Mouse (Mus musculus): ENCODE measurements around the gene Sync. TPM values are rescaled to one million over a fixed set of nuclear protein-coding genes. Genes with fewer than 3 reads are reported as not detected.

Gene Sync
- polyA plus RNA-seq, 1 experiment from 2014 or later, result 0.25 TPM

DNA sequence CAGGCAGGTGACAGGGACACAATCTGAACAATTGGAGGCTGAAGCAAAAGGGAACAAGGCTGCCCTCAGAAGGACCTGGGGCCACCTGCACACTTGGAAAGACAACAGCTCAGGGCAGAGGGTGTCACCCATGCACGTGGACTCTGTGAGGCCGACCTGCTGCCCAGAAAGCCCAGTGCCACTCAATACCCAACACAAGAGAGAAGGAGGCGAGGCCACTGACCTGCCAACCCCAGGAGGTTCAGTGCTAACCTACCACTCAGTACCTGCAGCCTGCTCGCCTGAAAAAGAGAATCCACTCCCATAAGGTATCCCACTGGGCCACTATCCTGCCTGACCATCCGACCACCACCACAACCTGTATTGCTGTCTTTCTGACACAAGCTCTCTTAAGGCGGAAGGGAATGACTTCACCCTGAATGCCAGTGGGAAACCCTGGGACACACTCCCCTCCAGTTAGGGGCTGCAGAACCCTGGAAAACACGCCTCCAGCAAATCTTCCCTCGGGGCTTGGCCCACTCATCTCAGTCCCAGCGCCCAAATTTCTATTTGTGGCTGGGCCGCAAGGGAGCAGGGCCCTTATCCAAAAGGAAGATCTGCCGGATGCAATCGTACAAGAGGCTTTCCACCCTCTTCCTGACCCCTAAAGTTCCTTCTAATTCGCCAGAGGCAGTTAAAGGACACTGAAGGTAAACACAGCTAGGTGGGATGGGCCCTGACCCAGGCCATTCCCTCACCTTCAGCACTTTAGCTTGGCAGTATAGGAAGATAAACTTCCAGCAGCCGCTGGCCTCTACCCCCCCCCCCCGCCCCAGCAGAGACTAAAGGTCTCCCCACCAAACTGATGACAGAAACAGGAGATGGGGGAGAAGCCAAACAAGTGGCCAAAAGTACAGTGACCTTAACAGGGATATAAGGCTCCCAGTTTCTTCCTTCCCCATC is 40.8 kb upstream of the Sync start:
- H3K4me1 ChIP-seq (ENCODE audit: control insufficient read depth, insufficient read depth, low read length), result peaks cover 2% of the 10 kb centered on the region; the same call in 1 of the 2 replicates
- H3K27me3 ChIP-seq (ENCODE audit: control insufficient read depth, insufficient read depth, low read length), result peaks cover 44% of the 10 kb centered on the region
- DNase-seq (ENCODE audit: low spot score), result no peak
- H3K4me2 ChIP-seq (ENCODE audit: low read depth, low read length), result no peak overlapping the region
- no peaks in the 10 kb centered on the region for H3K9me3 ChIP-seq (replicated peaks; ENCODE audit: control insufficient read depth, low read length)
- no peaks in the 10 kb centered on the region for H3K36me3 ChIP-seq (replicated peaks; ENCODE audit: control insufficient read depth, insufficient read depth, low read depth, low read length)
- no peak overlapping the region for H3K9ac ChIP-seq (replicated peaks; ENCODE audit: low read length)
- WGBS, result 34% methylated on average over 15 of the region's 15 CpGs
- H3K27ac ChIP-seq (replicated peaks; ENCODE audit: low read depth, low read length), result no peak overlapping the region
- no peak overlapping the region for H3K4me3 ChIP-seq (ENCODE audit: low read depth, low read length)
- ATAC-seq (replicated peaks; ENCODE audit: insufficient number of reproducible peaks, low FRiP score, low TSS enrichment, low read depth), result no peak

DNA sequence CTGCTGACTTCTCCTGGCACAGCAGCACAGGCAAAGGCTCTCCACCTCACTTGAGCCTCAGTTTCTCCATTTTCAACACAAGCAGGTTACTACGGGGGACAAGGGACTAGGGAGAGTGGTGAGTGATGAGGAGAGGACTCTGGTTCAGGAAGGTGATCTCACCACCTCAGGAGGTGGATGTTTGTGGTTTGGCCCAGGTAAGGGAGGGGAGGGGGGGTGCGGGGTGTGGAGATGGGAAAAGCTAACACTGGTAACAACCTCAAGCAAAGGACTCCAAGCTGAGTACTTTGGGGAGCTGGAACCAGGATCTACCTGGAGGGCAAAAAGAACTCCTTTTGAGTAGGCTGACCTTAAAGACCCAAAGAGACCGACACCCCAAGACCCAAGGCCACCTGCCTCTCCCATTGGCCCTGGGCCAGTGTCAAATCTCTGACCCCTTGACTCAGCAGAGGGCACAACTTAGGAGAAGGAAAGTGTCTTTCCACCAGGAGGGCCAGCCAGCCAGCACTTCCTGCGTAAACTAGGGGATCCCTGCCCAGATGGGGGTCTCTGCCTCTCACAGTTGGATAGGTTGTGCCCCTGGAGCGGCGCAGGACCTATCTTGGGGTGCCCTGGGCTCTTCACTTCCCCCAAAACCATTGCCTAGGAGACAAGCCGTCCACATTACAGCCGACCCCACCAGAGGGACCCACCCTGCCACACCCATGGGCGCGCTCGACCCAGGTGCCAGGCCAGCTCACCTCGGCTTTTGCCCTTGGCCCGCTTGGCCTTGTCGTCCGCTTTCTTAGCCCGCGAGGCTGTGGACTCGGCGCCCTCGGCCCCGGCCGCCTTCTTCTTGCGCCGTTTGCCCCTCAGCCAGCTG is 39.8 kb upstream of the Sync start:
- Histone ChIP-seq H3K4me3 (ENCODE audit: low read depth, low read length) (peak overlapping the region; percentile 53), H3K9ac (replicated peaks; ENCODE audit: low read length) (peak overlapping the region; percentile 61), H3K9me3 (replicated peaks; ENCODE audit: control insufficient read depth, low read length) (no peaks in the 10 kb centered on the region), H3K27me3 (ENCODE audit: control insufficient read depth, insufficient read depth, low read length) (peaks cover 46% of the 10 kb centered on the region), H3K4me1 (ENCODE audit: control insufficient read depth, insufficient read depth, low read length) (no peaks in the 10 kb centered on the region; the same call in 1 of the 2 replicates), H3K4me2 (ENCODE audit: low read depth, low read length) (peak overlapping the region; percentile 98), H3K36me3 (replicated peaks; ENCODE audit: control insufficient read depth, insufficient read depth, low read depth, low read length) (no peaks in the 10 kb centered on the region), H3K27ac (replicated peaks; ENCODE audit: low read depth, low read length) (no peak overlapping the region)
- no peak for ATAC-seq (replicated peaks; ENCODE audit: insufficient number of reproducible peaks, low FRiP score, low TSS enrichment, low read depth)
- DNase-seq (ENCODE audit: low spot score), result no peak
- WGBS, result 8% methylated on average over 23 of the region's 24 CpGs

DNA sequence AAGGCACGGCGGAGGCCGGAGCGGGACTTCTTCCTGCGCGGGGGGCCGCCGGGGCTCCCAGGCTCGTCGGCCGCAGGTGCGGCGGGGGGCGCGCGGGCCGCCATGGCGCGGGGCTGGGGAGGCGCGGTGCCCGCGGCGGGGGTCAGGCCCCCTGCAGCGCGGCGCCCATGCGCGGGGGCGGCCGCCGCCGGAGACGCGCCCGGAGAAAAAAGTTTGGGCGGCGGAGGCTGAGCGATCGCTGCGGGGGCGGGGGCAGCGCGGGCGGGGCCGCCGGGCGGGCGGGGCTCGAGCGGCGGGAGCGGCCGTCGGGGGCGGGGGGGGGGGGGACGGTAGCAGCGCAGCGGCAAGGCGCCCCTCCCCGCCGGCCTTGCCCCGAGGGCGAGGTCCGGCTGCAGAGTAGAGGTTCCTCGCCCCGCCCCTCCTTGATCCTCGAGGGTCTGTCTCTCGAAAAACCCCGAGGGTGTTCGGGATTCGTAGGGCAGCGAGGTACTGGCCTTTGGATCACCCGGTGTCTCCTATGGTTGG is 39.1 kb upstream of the Sync start:
- Histone ChIP-seq H3K9ac (replicated peaks; ENCODE audit: low read length) (peak overlapping the region; percentile 61), H3K27ac (replicated peaks; ENCODE audit: low read depth, low read length) (no peak overlapping the region), H3K27me3 (ENCODE audit: control insufficient read depth, insufficient read depth, low read length) (peaks cover 46% of the 10 kb centered on the region)

GRCm38 (mm10) chr4:129249288-129249687 is 38.1 kb upstream of the Sync start:
- Histone ChIP-seq H3K27ac (replicated peaks; ENCODE audit: low read depth, low read length) (no peak overlapping the region), H3K9me3 (replicated peaks; ENCODE audit: control insufficient read depth, low read length) (no peaks in the 10 kb centered on the region), H3K4me3 (ENCODE audit: low read depth, low read length) (no peak overlapping the region), H3K9ac (replicated peaks; ENCODE audit: low read length) (no peak overlapping the region), H3K27me3 (ENCODE audit: control insufficient read depth, insufficient read depth, low read length) (peaks cover 46% of the 10 kb centered on the region), H3K4me2 (ENCODE audit: low read depth, low read length) (no peak overlapping the region), H3K36me3 (replicated peaks; ENCODE audit: control insufficient read depth, insufficient read depth, low read depth, low read length) (no peaks in the 10 kb centered on the region), H3K4me1 (ENCODE audit: control insufficient read depth, insufficient read depth, low read length) (no peaks in the 10 kb centered on the region; the same call in 1 of the 2 replicates)
- no peak for ATAC-seq (replicated peaks; ENCODE audit: insufficient number of reproducible peaks, low FRiP score, low TSS enrichment, low read depth)
- WGBS, result 6% methylated on average over 7 of the region's 7 CpGs
- no peak for DNase-seq (ENCODE audit: low spot score)

More for the DNA sequence above, 39.1 kb upstream of the Sync start:
- Histone ChIP-seq H3K9me3 (replicated peaks; ENCODE audit: control insufficient read depth, low read length) (no peaks in the 10 kb centered on the region), H3K4me2 (ENCODE audit: low read depth, low read length) (peak overlapping the region; percentile 98), H3K4me3 (ENCODE audit: low read depth, low read length) (peak overlapping the region; percentile 53), H3K4me1 (ENCODE audit: control insufficient read depth, insufficient read depth, low read length) (no peaks in the 10 kb centered on the region; the same call in 1 of the 2 replicates), H3K36me3 (replicated peaks; ENCODE audit: control insufficient read depth, insufficient read depth, low read depth, low read length) (no peaks in the 10 kb centered on the region)
- DNase-seq (ENCODE audit: low spot score), result no peak
- under 1% methylated on average over 40 of the region's 74 CpGs for WGBS
- ATAC-seq (replicated peaks; ENCODE audit: insufficient number of reproducible peaks, low FRiP score, low TSS enrichment, low read depth), result no peak

- Histone ChIP-seq H3K4me1 (ENCODE audit: control insufficient read depth, insufficient read depth, low read length) (no peaks in the 10 kb centered on the region; the same call in 1 of the 2 replicates), H3K9ac (replicated peaks; ENCODE audit: low read length) (peak overlapping the region; percentile 28; the same call in 1 of the 2 replicates), H3K36me3 (replicated peaks; ENCODE audit: control insufficient read depth, insufficient read depth, low read depth, low read length) (no peaks in the 10 kb centered on the region), H3K27me3 (ENCODE audit: control insufficient read depth, insufficient read depth, low read length) (peaks cover 44% of the 10 kb centered on the region), H3K4me3 (ENCODE audit: low read depth, low read length) (no peak overlapping the region), H3K9me3 (replicated peaks; ENCODE audit: control insufficient read depth, low read length) (no peaks in the 10 kb centered on the region), H3K4me2 (ENCODE audit: low read depth, low read length) (peak overlapping the region; percentile 27), H3K27ac (replicated peaks; ENCODE audit: low read depth, low read length) (no peak overlapping the region)
- ATAC-seq (replicated peaks; ENCODE audit: insufficient number of reproducible peaks, low FRiP score, low TSS enrichment, low read depth) (no peak), DNase-seq (ENCODE audit: low spot score) (no peak)
- 17% methylated on average over 15 of the region's 15 CpGs for WGBS
Observed at GRCm38 (mm10) chr4:129250759-129251481, 36.5 kb upstream of the Sync start.

DNA sequence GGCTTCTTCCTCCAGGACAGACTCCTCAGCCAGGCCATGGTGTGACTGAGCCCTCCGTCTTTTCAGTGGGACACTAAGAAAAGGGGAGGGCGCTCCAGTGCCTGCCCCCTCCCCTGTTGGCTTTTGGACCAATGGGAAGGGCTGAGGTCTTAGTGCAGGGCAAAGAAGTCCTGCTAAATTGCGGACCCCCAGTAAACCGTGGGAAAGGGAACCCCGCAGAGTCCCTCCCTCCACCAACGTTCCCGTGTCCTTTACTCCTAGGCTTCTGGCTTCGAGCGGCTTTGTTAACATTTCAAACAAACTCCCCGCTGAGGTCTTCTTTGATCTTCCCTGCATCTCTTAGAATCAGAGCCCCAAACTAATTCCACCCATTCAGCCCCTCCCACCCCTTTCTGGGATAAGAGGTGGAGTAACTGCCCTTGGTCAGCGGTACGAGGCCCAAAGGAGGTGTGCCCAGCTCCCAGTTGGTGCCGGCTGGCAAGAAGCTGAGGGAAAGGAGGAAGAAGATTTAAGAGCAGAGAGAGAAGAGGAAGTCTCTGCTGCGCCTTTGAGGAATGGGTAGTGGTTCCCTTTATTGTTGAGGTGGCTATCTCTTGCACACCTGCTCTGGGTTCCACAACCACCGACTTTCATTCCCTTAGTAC is 35.8 kb upstream of the Sync start:
- DNase-seq (ENCODE audit: low spot score) (no peak), ATAC-seq (replicated peaks; ENCODE audit: insufficient number of reproducible peaks, low FRiP score, low TSS enrichment, low read depth) (no peak)
- Histone ChIP-seq H3K4me1 (ENCODE audit: control insufficient read depth, insufficient read depth, low read length) (peaks cover 3% of the 10 kb centered on the region; the same call in 1 of the 2 replicates), H3K9me3 (replicated peaks; ENCODE audit: control insufficient read depth, low read length) (no peaks in the 10 kb centered on the region), H3K4me3 (ENCODE audit: low read depth, low read length) (no peak overlapping the region), H3K27me3 (ENCODE audit: control insufficient read depth, insufficient read depth, low read length) (peaks cover 39% of the 10 kb centered on the region), H3K9ac (replicated peaks; ENCODE audit: low read length) (peak overlapping the region; percentile 28; the same call in 1 of the 2 replicates), H3K36me3 (replicated peaks; ENCODE audit: control insufficient read depth, insufficient read depth, low read depth, low read length) (no peaks in the 10 kb centered on the region), H3K4me2 (ENCODE audit: low read depth, low read length) (peak overlapping the region; percentile 27), H3K27ac (replicated peaks; ENCODE audit: low read depth, low read length) (no peak overlapping the region)
- WGBS, result 2% methylated on average over 15 of the region's 15 CpGs

GRCm38 (mm10) chr4:129252492-129252891 is 34.9 kb upstream of the Sync start:
- WGBS, result 81% methylated on average over 2 of the region's 2 CpGs
- Histone ChIP-seq H3K4me3 (ENCODE audit: low read depth, low read length) (no peak overlapping the region), H3K9me3 (replicated peaks; ENCODE audit: control insufficient read depth, low read length) (no peaks in the 10 kb centered on the region), H3K36me3 (replicated peaks; ENCODE audit: control insufficient read depth, insufficient read depth, low read depth, low read length) (no peaks in the 10 kb centered on the region), H3K27me3 (ENCODE audit: control insufficient read depth, insufficient read depth, low read length) (peaks cover 31% of the 10 kb centered on the region), H3K9ac (replicated peaks; ENCODE audit: low read length) (no peak overlapping the region), H3K4me1 (ENCODE audit: control insufficient read depth, insufficient read depth, low read length) (peaks cover 3% of the 10 kb centered on the region; the same call in 1 of the 2 replicates), H3K4me2 (ENCODE audit: low read depth, low read length) (no peak overlapping the region), H3K27ac (replicated peaks; ENCODE audit: low read depth, low read length) (no peak overlapping the region)
- no peak for ATAC-seq (replicated peaks; ENCODE audit: insufficient number of reproducible peaks, low FRiP score, low TSS enrichment, low read depth)
- no peak for DNase-seq (ENCODE audit: low spot score)
